Comparison of ENCODE assay signal across 14 mouse cellular contexts in genomic region chr11:116247502-116248222, GRCm38 (mm10). TPM values are rescaled to one million over a fixed set of nuclear protein-coding genes. Genes with fewer than 3 reads are reported as not detected.
DNase-seq lines count a peak whose midpoint lies in the region; ATAC-seq lines count a peak whose summit lies in the region.
"Had no signal": no experiment of that assay in that cellular context is flagged by ENCODE, and none has a peak within 500 bp of the region (broad histone marks: within the 10 kb centered on the region; RNA-seq: fewer than 3 reads in every experiment).

No protein-coding gene starts in this region.

- H3K27ac ChIP-seq in embryonic facial prominence, embryonic 13.5 days: 0 out of 2 replicates have a peak overlapping the region, but pooled peaks have one; percentile 7
- H3K27ac ChIP-seq in embryonic facial prominence, embryonic 10.5 days (replicated peaks): no peak overlapping the region
- H3K27ac ChIP-seq: embryonic facial prominence, embryonic 12.5 days; forebrain, embryonic 13.5 days; limb, embryonic 13.5 days had no signal

- WGBS in embryonic facial prominence, embryonic 13.5 days: 73% methylated on average over 14 of the region's 14 CpGs
- 82% methylated on average over 14 of the region's 14 CpGs for WGBS in embryonic facial prominence, embryonic 10.5 days

- H3K27me3 ChIP-seq in embryonic facial prominence, embryonic 13.5 days: no peaks in the 10 kb centered on the region
- H3K27me3 ChIP-seq in embryonic facial prominence, embryonic 10.5 days (replicated peaks; ENCODE audit: low read depth, poor library complexity, severe bottlenecking): no peaks in the 10 kb centered on the region
- H3K27me3 ChIP-seq: embryonic facial prominence, embryonic 12.5 days; forebrain, embryonic 13.5 days; limb, embryonic 13.5 days had no signal

- H3K36me3 ChIP-seq in embryonic facial prominence, embryonic 13.5 days: peaks cover 95% of the 10 kb centered on the region
- peaks cover 100% of the 10 kb centered on the region for H3K36me3 ChIP-seq in embryonic facial prominence, embryonic 10.5 days (replicated peaks)

- no peak for DNase-seq in embryonic facial prominence, embryonic 10.5 days (ENCODE audit: low spot score)
- DNase-seq in lung, postnatal 25 days (ENCODE audit: low spot score): peak; percentile 25
- DNase-seq in lung, postnatal 14 days: no peak
- DNase-seq in kidney, postnatal 36 days: peak; percentile 54 to 57
- no peak for DNase-seq in gastrocnemius, postnatal 25 days
- DNase-seq in yolk sac, embryonic 10.5 days (ENCODE audit: low spot score): no peak
- no peak for DNase-seq in left cerebral cortex, adult 9 months (ENCODE audit: low spot score in 2 of 2)
- DNase-seq: heart, adult 18-20 months; liver, postnatal 0 days; thymus, adult 18-20 months had no signal

- ATAC-seq in embryonic facial prominence, embryonic 13.5 days (ENCODE audit: insufficient number of reproducible peaks, insufficient read depth, low FRiP score, low TSS enrichment, low read depth): no peak
- ATAC-seq: forebrain, embryonic 13.5 days; liver, postnatal 0 days had no signal

- no peaks in the 10 kb centered on the region for H3K4me1 ChIP-seq in embryonic facial prominence, embryonic 13.5 days
- peaks cover 15% of the 10 kb centered on the region for H3K4me1 ChIP-seq in embryonic facial prominence, embryonic 10.5 days
- H3K4me1 ChIP-seq: embryonic facial prominence, embryonic 12.5 days; forebrain, embryonic 13.5 days; limb, embryonic 13.5 days had no signal

- H3K4me2 ChIP-seq in embryonic facial prominence, embryonic 13.5 days: no peak overlapping the region
- H3K4me2 ChIP-seq: embryonic facial prominence, embryonic 12.5 days; forebrain, embryonic 13.5 days; limb, embryonic 13.5 days had no signal

- no peaks in the 10 kb centered on the region for H3K9me3 ChIP-seq in embryonic facial prominence, embryonic 13.5 days
- no peaks in the 10 kb centered on the region for H3K9me3 ChIP-seq in embryonic facial prominence, embryonic 10.5 days
- H3K9me3 ChIP-seq: embryonic facial prominence, embryonic 12.5 days; forebrain, embryonic 13.5 days; limb, embryonic 13.5 days had no signal

- H3K4me3 ChIP-seq in embryonic facial prominence, embryonic 13.5 days: no peak overlapping the region
- no peak overlapping the region for H3K4me3 ChIP-seq in embryonic facial prominence, embryonic 10.5 days
- H3K4me3 ChIP-seq: embryonic facial prominence, embryonic 12.5 days; forebrain, embryonic 13.5 days; limb, embryonic 13.5 days had no signal

- H3K9ac ChIP-seq in embryonic facial prominence, embryonic 13.5 days: no peak overlapping the region
- H3K9ac ChIP-seq: embryonic facial prominence, embryonic 12.5 days; forebrain, embryonic 13.5 days; limb, embryonic 13.5 days; liver, postnatal 0 days had no signal

RNA-seq across cellular contexts. Expression of gene Evpl, which starts 9.8 kb away (rescaled TPM):
- 4.8 and 5.1 TPM in 2 replicates for polyA plus RNA-seq in embryonic facial prominence, embryonic 13.5 days (2015; fragmentation: Nextera tagmentation; extraction: Ambion mirVana)
- polyA plus RNA-seq in embryonic facial prominence, embryonic 10.5 days (2016; fragmentation: Nextera tagmentation; extraction: Ambion mirVana): 1.0 and 1.3 TPM in 2 replicates
- total RNA-seq in gastrocnemius, postnatal 25 days (2021): under 1 TPM; 0.05 to 0.13 TPM

RNA-seq across cellular contexts. Expression of gene Srp68, which starts 26.4 kb away (rescaled TPM):
- polyA plus RNA-seq in embryonic facial prominence, embryonic 13.5 days (2015; fragmentation: Nextera tagmentation; extraction: Ambion mirVana): 95.2 and 97.5 TPM in 2 replicates
- 104 TPM in 2 replicates for polyA plus RNA-seq in embryonic facial prominence, embryonic 10.5 days (2016; fragmentation: Nextera tagmentation; extraction: Ambion mirVana)
- total RNA-seq in gastrocnemius, postnatal 25 days (2021): 10 to 100 TPM; 65.8 to 75.9 TPM

RNA-seq across cellular contexts. Expression of gene Galr2, which starts 33.1 kb away (rescaled TPM):
- polyA plus RNA-seq in embryonic facial prominence, embryonic 13.5 days (2015; fragmentation: Nextera tagmentation; extraction: Ambion mirVana): 0.18 TPM in 1 of 2 replicates, not detected in the other
- 0.25 and 0.39 TPM in 2 replicates for polyA plus RNA-seq in embryonic facial prominence, embryonic 10.5 days (2016; fragmentation: Nextera tagmentation; extraction: Ambion mirVana)
- total RNA-seq in gastrocnemius, postnatal 25 days (2021): under 1 TPM in 1 of 2 experiments, not detected in 1; 0.31 TPM
- total RNA-seq: heart, adult 18-20 months had no signal
- polyA plus RNA-seq: liver, postnatal 0 days had no signal

RNA-seq across cellular contexts. Expression of gene Acox1, which starts 48.8 kb away (rescaled TPM):
- 21.4 and 24.5 TPM in 2 replicates for polyA plus RNA-seq in embryonic facial prominence, embryonic 13.5 days (2015; fragmentation: Nextera tagmentation; extraction: Ambion mirVana)
- polyA plus RNA-seq in embryonic facial prominence, embryonic 10.5 days (2016; fragmentation: Nextera tagmentation; extraction: Ambion mirVana): 17.7 and 18.8 TPM in 2 replicates
- total RNA-seq in gastrocnemius, postnatal 25 days (2021): 10 to 100 TPM; 56.1 to 73.6 TPM

RNA-seq across cellular contexts. Expression of gene Ten1, which starts 49.0 kb away (rescaled TPM):
- polyA plus RNA-seq in embryonic facial prominence, embryonic 13.5 days (2015; fragmentation: Nextera tagmentation; extraction: Ambion mirVana): 59.7 and 74.1 TPM in 2 replicates
- 62.7 and 65.6 TPM in 2 replicates for polyA plus RNA-seq in embryonic facial prominence, embryonic 10.5 days (2016; fragmentation: Nextera tagmentation; extraction: Ambion mirVana)
- 10 to 100 TPM; 19.9 to 22.5 TPM for total RNA-seq in gastrocnemius, postnatal 25 days (2021)

Comparison
In these comparisons a context has a peak if more than half of its experiments do, and no peak if none do; other contexts are left out.
1. DNase-seq: peak in lung, postnatal 25 days (single experiment) and kidney, postnatal 36 days (2 of 2); none in embryonic facial prominence, embryonic 10.5 days (single experiment), lung, postnatal 14 days (single experiment), gastrocnemius, postnatal 25 days (single experiment), yolk sac, embryonic 10.5 days (single experiment) and left cerebral cortex, adult 9 months (0 of 2).